Mouse (Mus musculus) testis, adult 2 months (tissue): ENCODE data around the gene Olfr49. TPM values are rescaled to one million over a fixed set of nuclear protein-coding genes. Genes with fewer than 3 reads are reported as not detected.
"Not testable (repeated sequence)": the region's sequence is repeated elsewhere in the genome, so short reads cannot be mapped to it uniquely, and the experiment has no call there.

Experiments used
- H3K27ac ChIP-seq: fragments of 200-500 bp; 2 replicates; pipeline ENCODE4 v1.5.1; 2012; ENCODE audit warnings: low read depth, low read length; ENCODE audit not compliant: control insufficient read depth, insufficient read depth
- H3K27me3 ChIP-seq: fragments of 200-500 bp; 2 replicates; pipeline ENCODE4 v1.6.1; 2012; ENCODE audit warnings: mild to moderate bottlenecking, low read length, moderate library complexity; ENCODE audit not compliant: control insufficient read depth, insufficient read depth
- H3K36me3 ChIP-seq: fragments of 200-500 bp; 2 replicates; pipeline ENCODE4 v1.6.1; 2012; ENCODE audit warnings: mild to moderate bottlenecking, low read length; ENCODE audit not compliant: control insufficient read depth, insufficient read depth
- H3K4me1 ChIP-seq: fragments of 200-500 bp; 2 replicates; pipeline ENCODE4 v1.6.1; 2012; ENCODE audit warnings: low read length; ENCODE audit not compliant: control insufficient read depth, insufficient read depth
- H3K4me3 ChIP-seq: fragments of 200-500 bp; 2 replicates; pipeline ENCODE4 v1.5.1; 2012; ENCODE audit warnings: low read depth, mild to moderate bottlenecking, low read length, moderate library complexity, mixed read lengths; ENCODE audit not compliant: control insufficient read depth
- CTCF ChIP-seq: fragments of 200-500 bp; IDR thresholded peaks from 2 replicates; pipeline ENCODE4 v1.5.1; 2012; ENCODE audit warnings: low read depth, mild to moderate bottlenecking, inconsistent platforms, low read length, moderate library complexity; ENCODE audit not compliant: control insufficient read depth, insufficient read depth, insufficient replicate concordance
- POLR2A ChIP-seq: fragments of 200-500 bp; IDR thresholded peaks from 2 replicates; pipeline ENCODE4 v1.6.1; 2012; ENCODE audit warnings: low read depth, mild to moderate bottlenecking, inconsistent platforms, low read length, moderate library complexity; ENCODE audit not compliant: control insufficient read depth
- polyA plus RNA-seq: library from polyadenylated mRNA; depleted of rRNA; stranded (reverse); fragments of >200 nt; gene quantifications from 2 replicates; pipeline ENCODE4 v1.2.3, GENCODE M21; 2012

The Olfr49 gene
- polyA plus RNA-seq, 1 experiment, result not detected

DNA sequence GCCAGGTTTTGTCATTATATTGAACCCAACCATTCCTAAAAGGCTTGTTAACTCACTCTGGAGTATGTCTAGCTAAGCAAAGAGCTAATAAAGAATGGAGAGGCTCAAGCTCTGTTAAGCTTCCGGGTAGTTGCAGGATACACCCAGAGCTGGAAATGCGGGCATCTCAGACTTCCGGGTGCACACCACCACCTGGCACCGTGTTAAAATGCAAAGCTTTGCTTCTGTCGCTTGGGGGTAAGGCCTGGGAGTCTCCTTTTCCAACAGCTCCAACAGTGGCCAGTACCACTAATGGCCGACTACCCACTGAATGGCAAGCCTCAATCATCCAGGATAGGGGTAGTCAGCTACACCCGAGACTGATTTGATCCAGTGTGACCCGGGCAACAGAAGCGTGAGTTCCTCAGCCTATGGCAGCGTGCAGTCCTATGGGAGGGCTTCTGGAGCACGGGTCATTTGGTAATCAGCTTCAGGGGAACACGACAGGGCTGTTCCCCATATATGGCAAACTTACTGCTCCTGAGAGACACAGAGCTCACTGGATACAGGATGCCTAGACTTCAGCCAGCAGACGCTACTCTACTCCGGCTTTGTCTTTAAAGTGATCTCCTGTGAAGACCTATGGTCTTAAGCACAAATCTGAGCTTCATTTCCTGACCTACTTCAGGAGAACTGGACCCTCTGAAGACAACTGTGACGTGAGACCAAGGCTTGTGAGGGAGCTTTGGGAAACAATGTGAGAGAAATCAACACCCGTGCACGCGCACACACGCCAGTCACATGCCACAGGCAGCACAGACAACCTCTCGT, 50.3 kb downstream of the Olfr49 start:
- Histone ChIP-seq H3K27ac (no peak overlapping the region), H3K4me1 (peaks cover 5% of the 10 kb centered on the region), H3K36me3 (no peaks in the 10 kb centered on the region), H3K27me3 (no peaks in the 10 kb centered on the region), H3K4me3 (no peak overlapping the region)
- TF ChIP-seq POLR2A, result no peak
- TF ChIP-seq CTCF, result no peak

- H3K36me3 ChIP-seq, result no peaks in the 10 kb centered on the region
- no peaks in the 10 kb centered on the region for H3K27me3 ChIP-seq
- H3K4me3 ChIP-seq, result peak overlapping the region; percentile 70
- no peak for TF ChIP-seq POLR2A
- TF ChIP-seq CTCF, result no peak
- peaks cover 12% of the 10 kb centered on the region for H3K4me1 ChIP-seq
- H3K27ac ChIP-seq, result no peak overlapping the region
Observed at GRCm38 (mm10) chr14:54233559-54234143, 51.1 kb downstream of the Olfr49 start.

- H3K27me3 ChIP-seq, result no peaks in the 10 kb centered on the region
- H3K4me3 ChIP-seq, result peak overlapping the region; percentile 70
- peaks cover 18% of the 10 kb centered on the region for H3K4me1 ChIP-seq
- H3K27ac ChIP-seq, result no peak overlapping the region
- H3K36me3 ChIP-seq, result no peaks in the 10 kb centered on the region
- TF ChIP-seq CTCF (no peak), POLR2A (no peak)
Observed at GRCm38 (mm10) chr14:54232811-54233558, 51.8 kb downstream of the Olfr49 start.

- H3K27me3 ChIP-seq, result no peaks in the 10 kb centered on the region
- no peak overlapping the region for H3K27ac ChIP-seq
- H3K4me1 ChIP-seq, result peaks cover 25% of the 10 kb centered on the region
- no peak for TF ChIP-seq CTCF
- H3K4me3 ChIP-seq, result no peak overlapping the region
- no peaks in the 10 kb centered on the region for H3K36me3 ChIP-seq
Observed at GRCm38 (mm10) chr14:54232143-54232542, 52.6 kb downstream of the Olfr49 start.

DNA sequence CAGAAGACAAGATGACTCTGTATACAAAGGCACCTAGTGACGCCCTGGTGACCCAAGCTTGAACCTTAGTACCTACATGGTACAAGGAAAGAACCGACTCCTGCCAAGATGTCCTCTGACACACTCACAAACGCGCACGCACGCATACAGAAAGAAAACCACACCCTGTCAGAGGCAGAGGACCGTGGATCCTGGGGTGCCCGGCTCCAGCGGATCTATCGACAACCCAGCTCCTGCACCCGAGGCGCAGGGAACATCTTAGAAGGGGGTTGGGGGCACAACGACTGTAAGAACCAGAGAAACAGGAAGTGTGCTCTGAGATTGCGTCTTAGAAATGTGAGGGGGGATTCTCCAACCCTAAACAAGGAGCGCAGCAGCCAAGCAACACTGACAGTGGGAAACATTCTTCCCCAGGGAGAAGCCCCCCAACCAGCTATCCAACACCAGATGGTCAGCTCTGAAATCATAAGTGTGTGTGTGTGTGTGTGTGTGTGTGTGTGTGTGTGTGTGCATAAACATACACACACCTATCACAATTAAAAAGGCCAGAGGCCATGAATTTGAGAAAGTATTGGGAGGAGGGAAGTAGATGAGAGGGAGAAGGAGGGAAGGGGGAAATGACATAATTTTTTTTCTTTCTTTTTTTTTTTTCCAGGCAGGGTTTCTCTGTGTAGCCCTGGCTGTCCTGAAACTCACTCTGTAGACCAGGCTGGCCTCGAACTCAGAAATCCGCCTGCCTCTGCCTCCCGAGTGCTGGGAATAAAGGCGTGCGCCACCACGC, 53.4 kb downstream of the Olfr49 start:
- Histone ChIP-seq H3K4me3 (no peak overlapping the region), H3K27me3 (no peaks in the 10 kb centered on the region), H3K36me3 (no peaks in the 10 kb centered on the region), H3K4me1 (peaks cover 27% of the 10 kb centered on the region), H3K27ac (no peak overlapping the region)
- TF ChIP-seq POLR2A, result no peak

DNA sequence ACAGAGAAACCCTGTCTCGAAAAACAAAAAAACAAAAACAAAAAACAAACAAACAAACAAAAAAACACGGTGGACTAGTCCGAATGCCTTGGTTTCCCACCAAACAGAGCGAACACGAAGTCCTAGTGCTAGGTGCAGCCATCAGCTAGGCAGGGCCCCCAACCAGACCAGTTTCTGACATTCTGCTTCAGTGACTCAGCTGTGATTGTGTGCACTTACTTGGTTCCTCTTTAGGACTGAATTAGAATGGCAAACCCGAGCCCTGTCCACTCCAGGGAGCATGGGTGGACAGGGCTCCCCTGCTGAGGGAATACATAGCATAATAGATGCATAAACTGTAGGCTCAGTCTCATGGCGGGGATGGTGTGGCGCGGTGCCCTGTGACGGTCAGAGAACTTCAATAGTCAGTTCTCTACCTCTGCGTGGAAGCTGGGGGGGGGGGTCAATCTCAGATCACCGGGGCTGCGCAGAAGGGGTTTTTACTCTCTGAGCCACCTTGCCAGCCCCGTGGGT, 54.0 kb downstream of the Olfr49 start:
- H3K27ac ChIP-seq, result no peak overlapping the region
- H3K4me3 ChIP-seq, result no peak overlapping the region
- H3K4me1 ChIP-seq, result peaks cover 27% of the 10 kb centered on the region

DNA sequence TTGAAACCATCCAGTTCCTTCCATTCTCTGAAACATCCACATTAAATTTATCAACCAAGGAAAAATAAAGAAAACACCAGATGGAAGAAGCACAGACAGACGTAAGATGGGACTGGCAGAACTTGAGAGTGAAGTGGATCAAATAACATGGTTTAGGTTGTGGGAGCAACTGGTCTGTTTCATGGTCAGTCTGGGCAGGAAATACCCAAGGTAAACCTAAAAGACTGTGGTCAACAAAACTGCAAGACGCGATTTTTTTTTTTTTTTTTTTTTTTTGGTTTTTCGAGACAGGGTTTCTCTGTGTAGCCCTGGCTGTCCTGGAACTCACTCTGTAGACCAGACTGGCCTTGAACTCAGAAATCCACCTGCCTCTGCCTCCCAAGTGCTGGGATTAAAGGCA, 54.9 kb downstream of the Olfr49 start:
- not testable (repeated sequence) for H3K27ac ChIP-seq, H3K4me3 ChIP-seq
- peaks cover 31% of the 10 kb centered on the region for H3K4me1 ChIP-seq

More for the DNA sequence above, 54.0 kb downstream of the Olfr49 start:
- no peaks in the 10 kb centered on the region for H3K27me3 ChIP-seq
- H3K36me3 ChIP-seq, result no peaks in the 10 kb centered on the region
- TF ChIP-seq POLR2A (no peak), CTCF (no peak)

More for the DNA sequence above, 54.9 kb downstream of the Olfr49 start:
- not testable (repeated sequence) for H3K27me3 ChIP-seq, H3K36me3 ChIP-seq
